Mouse (Mus musculus) thymus, postnatal 0 days (tissue): ENCODE results near the gene Tgm1. TPM values are rescaled to one million over a fixed set of nuclear protein-coding genes. Genes with fewer than 3 reads are reported as not detected.

Experiments used
- DNase-seq: peaks from one replicate; pipeline ENCODE4 v3.0.0-alpha.2; 2015; ENCODE audit warnings: low spot score
- polyA plus RNA-seq: library from polyadenylated mRNA; unstranded; fragments of >200 nt; fragmentation: Nextera tagmentation; extraction: Ambion mirVana; gene quantifications from 2 replicates; pipeline ENCODE4 v1.2.1, GENCODE M21; 2015

The Tgm1 gene
- polyA plus RNA-seq, 1 experiment from 2014 or later = 3.0 TPM

DNA sequence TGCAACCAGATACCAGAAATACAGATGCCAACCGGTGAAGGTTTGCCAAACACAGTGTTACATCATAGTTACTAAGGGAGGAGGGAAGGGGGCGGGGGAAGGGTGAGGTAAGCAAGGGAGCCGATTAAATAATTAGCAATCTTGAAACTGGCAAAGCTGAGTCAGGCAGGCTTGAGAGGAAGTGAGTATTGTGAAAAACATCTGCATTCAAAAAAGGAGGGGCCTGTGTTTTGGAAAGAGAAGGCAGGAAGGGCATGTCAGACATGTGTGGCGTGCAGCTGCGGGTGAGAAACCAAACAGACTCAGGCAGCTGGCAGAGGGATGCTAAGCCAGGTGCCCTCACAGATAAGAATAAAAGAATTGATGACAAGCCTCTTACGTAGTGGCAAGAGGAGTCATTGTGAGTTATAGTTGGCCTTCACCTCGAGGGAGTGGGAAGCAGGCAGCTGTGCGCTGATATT, 10.7 kb upstream of the Tgm1 start:
- DNase-seq = peak; percentile 92

GRCm38 (mm10) chr14:55723433-55723832, 9.7 kb upstream of the Tgm1 start:
- no peak for DNase-seq

DNA sequence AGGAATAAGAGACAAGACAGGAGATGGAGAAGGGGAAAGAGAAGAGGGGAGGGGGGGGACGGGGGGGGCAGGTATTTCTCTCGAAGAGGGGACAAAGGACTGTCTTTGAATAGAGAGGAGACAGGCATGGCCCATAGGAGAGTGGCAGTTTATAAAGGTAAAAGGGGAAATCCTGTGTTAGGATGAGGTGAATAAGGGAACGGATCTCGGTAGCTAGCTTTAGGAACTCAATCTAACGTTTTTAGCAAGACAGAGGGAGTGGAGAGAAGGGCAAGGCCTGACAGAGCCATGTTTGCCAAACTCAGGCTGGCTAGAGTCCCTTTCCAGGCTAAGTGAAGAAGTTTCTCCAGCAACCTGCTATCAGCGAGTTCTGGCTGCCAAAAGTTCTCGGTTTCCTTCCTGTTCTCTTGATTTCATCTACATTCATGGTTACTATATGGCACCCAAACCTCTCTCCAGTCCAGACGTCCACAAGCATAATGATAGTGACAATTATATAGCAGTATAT, 8.8 kb upstream of the Tgm1 start:
- DNase-seq = no peak

DNA sequence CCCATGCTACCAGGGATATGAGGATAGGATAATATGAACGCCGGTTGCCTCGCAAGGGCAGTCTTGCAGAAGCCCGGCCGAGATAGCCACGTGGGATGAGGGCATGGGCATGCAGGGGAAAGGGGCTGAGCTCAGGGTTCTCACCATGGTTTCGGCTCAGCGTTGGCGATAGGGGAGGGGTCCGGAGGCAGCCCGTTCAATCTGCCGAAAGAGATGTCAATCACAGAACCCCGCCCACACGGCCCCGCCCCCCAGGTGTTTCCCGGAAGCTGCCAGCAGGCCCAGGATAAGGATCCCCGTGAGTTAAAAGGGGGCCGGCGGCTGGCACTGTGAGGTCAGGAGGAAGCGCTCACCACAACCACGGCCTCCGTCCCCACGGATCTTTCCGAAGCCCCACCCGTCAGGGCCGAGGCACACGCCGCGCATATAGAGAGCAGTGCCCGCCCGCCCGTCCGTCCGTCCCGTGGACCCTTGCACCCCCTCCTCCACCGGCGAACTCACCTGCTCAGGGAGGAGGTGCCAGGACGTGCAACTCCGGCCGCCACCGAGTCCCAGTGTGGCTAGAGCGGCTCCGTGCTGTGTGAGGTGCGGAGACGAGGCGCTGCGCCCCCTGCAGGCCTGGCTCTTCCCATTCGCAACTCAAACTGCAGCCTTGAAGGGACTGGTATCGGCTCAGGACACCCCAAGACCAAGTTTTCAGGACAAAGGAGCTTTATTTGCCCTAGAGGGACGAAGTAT, 8.1 kb upstream of the Tgm1 start, which contains the start of gene Rabggta:
Rabggta (minus strand) TSS at position 564 of the 738 bp plus-strand sequence.
- DNase-seq = peak; percentile 94

GRCm38 (mm10) chr14:55721076-55721475, 7.3 kb upstream of the Tgm1 start:
- no peak for DNase-seq

DNA sequence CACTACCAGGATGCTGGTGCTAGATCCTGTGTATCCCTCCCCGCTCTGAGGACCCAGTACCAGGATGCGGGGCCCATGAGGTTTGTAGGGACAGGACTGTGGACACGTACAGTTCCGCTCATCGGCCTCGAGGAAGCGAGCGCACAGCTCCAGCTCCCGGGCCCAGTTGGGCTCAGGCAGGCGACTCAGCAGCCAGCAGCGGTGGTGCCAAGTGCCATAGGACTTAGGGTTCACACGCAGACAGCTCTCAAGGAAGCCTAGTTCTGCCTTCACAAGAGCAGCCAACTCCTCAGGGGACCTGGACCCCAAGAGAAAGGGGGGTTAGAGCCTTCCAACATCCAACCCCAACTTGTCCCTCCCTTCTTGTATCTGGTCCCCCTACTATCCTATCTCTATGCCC, 6.9 kb upstream of the Tgm1 start:
- no peak for DNase-seq

- DNase-seq = no peak
Measured at GRCm38 (mm10) chr14:55719737-55720136, 6.0 kb upstream of the Tgm1 start.

DNA sequence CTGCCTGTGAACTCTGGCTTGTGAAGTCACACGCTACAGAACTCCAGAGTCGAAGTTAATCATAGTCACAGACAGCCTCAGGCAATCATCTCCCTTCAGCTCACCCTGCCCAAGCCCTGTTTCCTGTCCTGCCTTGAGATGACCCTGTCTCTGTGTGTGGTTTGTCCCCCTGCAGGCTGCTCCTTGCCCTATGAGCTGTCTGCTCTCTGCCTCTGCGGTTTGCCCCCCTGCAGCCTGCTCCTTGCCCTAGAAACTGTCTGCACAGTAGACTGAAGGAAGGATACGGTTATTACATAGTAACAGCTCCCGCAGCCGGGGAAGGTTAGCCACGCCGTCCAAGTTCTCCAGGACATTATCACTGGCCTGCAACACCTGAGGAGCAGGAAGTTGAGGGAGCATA, 3.2 kb upstream of the Tgm1 start:
- no peak for DNase-seq

- DNase-seq = no peak
Measured at GRCm38 (mm10) chr14:55716271-55716670, 2.5 kb upstream of the Tgm1 start.

GRCm38 (mm10) chr14:55714893-55715292, 1.2 kb upstream of the Tgm1 start:
- no peak for DNase-seq

- DNase-seq = no peak
Measured at GRCm38 (mm10) chr14:55713007-55713728, 558 bp downstream of the Tgm1 start.

DNA sequence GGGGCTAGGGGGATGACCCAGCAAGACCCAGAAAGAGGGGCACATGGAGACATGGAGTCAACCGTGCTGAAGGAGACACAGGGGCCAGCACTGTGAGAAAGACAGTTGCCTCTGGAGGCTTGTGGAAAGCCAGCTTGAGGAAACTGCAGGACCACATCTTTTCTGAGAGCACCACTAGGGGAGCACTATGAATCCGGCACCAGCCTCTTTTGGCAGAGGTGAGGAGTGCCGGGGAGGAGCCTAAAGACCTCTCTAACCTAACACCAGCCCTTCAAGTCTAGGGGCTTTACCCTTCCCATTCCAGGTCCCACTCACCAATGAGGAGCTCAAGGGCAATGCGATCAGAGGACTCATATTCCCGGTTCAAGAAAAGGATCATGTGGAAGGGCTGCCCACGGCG, 1.9 kb downstream of the Tgm1 start:
- DNase-seq = no peak

GRCm38 (mm10) chr14:55709509-55709908, 4.2 kb downstream of the Tgm1 start:
- no peak for DNase-seq

DNA sequence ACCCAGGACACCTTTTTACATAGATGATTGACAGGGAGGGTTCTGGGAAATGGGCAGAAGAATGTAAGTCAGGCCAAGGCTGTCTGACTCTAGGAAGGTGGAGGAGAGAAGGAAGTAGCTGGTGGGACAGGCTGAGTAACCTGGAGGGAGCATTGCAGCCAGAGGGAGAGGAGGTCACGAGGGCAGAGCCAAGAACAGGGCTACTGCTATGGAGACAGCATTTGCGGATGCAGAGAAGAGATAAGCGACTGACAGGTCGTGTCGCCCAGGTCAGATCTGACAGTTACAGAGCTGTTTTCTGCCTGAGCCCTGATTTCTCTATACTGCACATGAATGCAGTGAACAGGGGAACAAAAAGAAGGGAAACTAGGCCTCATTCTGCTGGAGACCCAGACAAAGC, 6.3 kb downstream of the Tgm1 start:
- DNase-seq = no peak

GRCm38 (mm10) chr14:55706051-55706600, 7.6 kb downstream of the Tgm1 start:
- DNase-seq = no peak

- no peak for DNase-seq
Measured at GRCm38 (mm10) chr14:55702761-55703160, 11.0 kb downstream of the Tgm1 start.

DNA sequence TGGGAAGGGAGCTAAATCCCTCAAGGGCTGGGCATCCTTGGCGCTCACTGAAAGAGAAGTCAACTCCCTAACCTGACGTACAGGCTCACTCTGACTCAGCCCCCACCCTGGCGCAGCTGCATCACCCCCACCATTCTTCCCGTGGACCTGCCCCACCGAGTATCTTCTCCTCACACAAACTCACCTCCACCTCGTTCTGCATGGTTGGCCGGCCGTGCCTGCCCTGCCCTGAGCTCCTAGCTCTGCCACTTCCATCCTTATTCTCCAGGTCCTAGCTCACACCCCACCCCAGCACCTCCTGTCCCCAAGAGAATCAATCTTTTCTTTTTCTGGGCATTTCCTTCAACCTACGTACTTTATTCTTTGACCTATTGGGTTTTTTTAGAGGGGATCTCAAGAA, 12.6 kb downstream of the Tgm1 start:
- DNase-seq = no peak

GRCm38 (mm10) chr14:55697226-55697625, 16.5 kb downstream of the Tgm1 start:
- no peak for DNase-seq

- no peak for DNase-seq
Measured at GRCm38 (mm10) chr14:55689433-55689832, 24.3 kb downstream of the Tgm1 start.

- no peak for DNase-seq
Measured at GRCm38 (mm10) chr14:55682118-55682493, 31.6 kb downstream of the Tgm1 start.

DNA sequence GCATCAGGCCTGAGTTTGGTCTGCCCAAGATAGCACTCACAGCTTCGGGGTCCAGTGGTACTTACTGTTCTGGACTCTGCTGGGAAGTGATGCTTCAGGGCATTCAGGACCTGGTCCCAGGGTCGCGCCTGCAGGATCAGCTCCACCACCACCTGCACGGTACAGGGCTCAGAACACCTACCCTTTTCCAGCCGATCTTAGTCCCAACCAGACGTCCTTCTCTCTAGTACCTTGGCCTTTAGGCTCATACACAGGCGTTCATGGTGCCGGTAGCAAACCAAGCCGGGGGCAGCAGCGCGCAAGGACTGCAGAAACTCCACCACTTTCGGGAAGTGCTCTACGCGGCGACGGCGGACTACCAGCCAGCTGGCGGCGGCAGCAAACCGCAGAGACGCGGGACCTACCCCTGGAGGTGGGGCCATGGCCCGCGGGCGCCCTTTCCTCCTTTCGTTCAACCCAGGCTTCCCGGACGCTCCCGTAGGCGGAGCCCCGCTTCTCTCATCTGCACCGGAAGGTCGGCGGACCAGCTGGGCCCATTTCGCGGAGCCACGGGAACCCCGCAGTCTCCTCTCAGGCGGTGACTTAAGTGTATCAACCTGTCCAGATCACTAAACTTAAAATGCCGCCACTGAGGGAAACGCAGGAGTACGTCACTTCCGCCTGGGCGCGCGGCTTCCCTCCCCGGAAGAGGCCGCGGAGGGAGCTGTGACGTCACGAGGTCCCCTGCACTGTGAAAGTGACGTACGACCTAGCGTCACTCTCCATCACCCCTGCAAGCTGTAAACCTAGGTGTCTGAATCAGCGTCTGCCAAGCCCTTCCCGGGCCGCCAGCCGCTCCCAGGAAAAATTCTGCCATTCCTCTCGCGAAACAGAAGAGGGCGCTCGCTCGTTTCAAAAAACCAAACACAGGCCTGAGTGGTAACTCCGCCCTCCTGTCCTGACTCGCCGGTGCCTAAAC, 32.3 kb downstream of the Tgm1 start, which contains the start of gene Tinf2:
Tinf2 (minus strand) TSS at position 661 of the 958 bp plus-strand sequence.
- peak; percentile 97 for DNase-seq
